Mouse (Mus musculus): ENCODE data around the gene Csf2rb2. TPM values are rescaled to one million over a fixed set of nuclear protein-coding genes. Genes with fewer than 3 reads are reported as not detected.
"Not testable (repeated sequence)": the region's sequence is repeated elsewhere in the genome, so short reads cannot be mapped to it uniquely, and the experiment has no call there.

Gene Csf2rb2
- polyA plus RNA-seq, 1 experiment from 2014 or later, result 0.09 TPM

- TF ChIP-seq CTCF (IDR thresholded peaks at IDR 0.05), result no peak
- in situ Hi-C loops (cut with MboI; ENCODE audit: low pct_unique_long_range_greater_than_20kb), result no loop called here
- POLR2A ChIA-PET, result no interaction called here
- peaks cover 11% of the 10 kb centered on the region for H3K27me3 ChIP-seq
- DNase-seq (ENCODE audit: low read depth, low spot score) (no peak), ATAC-seq (no peak)
- CTCF ChIA-PET, result no interaction called here
These were observed 34.3 kb downstream of the Csf2rb2 start for GRCm38 (mm10) chr15:78271208-78271607.

- ATAC-seq (no peak), DNase-seq (ENCODE audit: low read depth, low spot score) (no peak)
- CTCF ChIA-PET, result interaction anchor here (1.6 kb wide), 1 partner anchor 78 kb away, joined by 3 read pairs; no protein-coding TSS in a partner anchor
- H3K27me3 ChIP-seq, result peaks cover 7% of the 10 kb centered on the region
- POLR2A ChIA-PET, result no interaction called here
- in situ Hi-C loops (cut with MboI; ENCODE audit: low pct_unique_long_range_greater_than_20kb), result no loop called here
- TF ChIP-seq CTCF (IDR thresholded peaks at IDR 0.05), result no peak
These were observed 37.7 kb downstream of the Csf2rb2 start for GRCm38 (mm10) chr15:78267865-78268264.

- ChIA-PET CTCF (interaction anchor here (1.6 kb wide), 1 partner anchor 78 kb away, joined by 3 read pairs; no protein-coding TSS in a partner anchor), POLR2A (no interaction called here)
- DNase-seq (ENCODE audit: low read depth, low spot score) (no peak), ATAC-seq (no peak)
- no peak for TF ChIP-seq CTCF (IDR thresholded peaks at IDR 0.05)
- H3K27me3 ChIP-seq, result peaks cover 11% of the 10 kb centered on the region
- in situ Hi-C loops (cut with MboI; ENCODE audit: low pct_unique_long_range_greater_than_20kb), result no loop called here
These were observed 38.1 kb downstream of the Csf2rb2 start for GRCm38 (mm10) chr15:78267441-78267840.

- ChIA-PET POLR2A (no interaction called here), CTCF (interaction anchor here (0.9 kb wide), 1 partner anchor 103 kb away, joined by 3 read pairs; no protein-coding TSS in a partner anchor)
- no peak for TF ChIP-seq CTCF (IDR thresholded peaks at IDR 0.05)
- ATAC-seq (no peak), DNase-seq (ENCODE audit: low read depth, low spot score) (no peak)
- H3K27me3 ChIP-seq, result peaks cover 24% of the 10 kb centered on the region
- in situ Hi-C loops (cut with MboI; ENCODE audit: low pct_unique_long_range_greater_than_20kb), result no loop called here
These were observed 42.2 kb downstream of the Csf2rb2 start for GRCm38 (mm10) chr15:78263286-78263685.

GRCm38 (mm10) chr15:78260668-78261333 is 44.7 kb downstream of the Csf2rb2 start:
- in situ Hi-C loops (cut with MboI; ENCODE audit: low pct_unique_long_range_greater_than_20kb), result no loop called here
- no peak for TF ChIP-seq CTCF (IDR thresholded peaks at IDR 0.05)
- ATAC-seq (no peak), DNase-seq (ENCODE audit: low read depth, low spot score) (no peak)
- ChIA-PET CTCF (interaction anchor here (1.3 kb wide), 1 partner anchor 60 kb away, joined by 7 read pairs; no protein-coding TSS in a partner anchor), POLR2A (no interaction called here)
- peaks cover 22% of the 10 kb centered on the region for H3K27me3 ChIP-seq

GRCm38 (mm10) chr15:78258246-78258865 is 47.2 kb downstream of the Csf2rb2 start:
- CTCF ChIA-PET, result interaction anchor here (1.0 to 2.2 kb wide), 9 partner anchors 33 to 176 kb away, joined by 3 to 7 read pairs (median 4); partner anchors contain the start of gene Csf2rb
- H3K27me3 ChIP-seq, result peaks cover 23% of the 10 kb centered on the region
- in situ Hi-C loops (cut with MboI; ENCODE audit: low pct_unique_long_range_greater_than_20kb), result loop anchor here (5.0 to 10.0 kb wide), 3 partner anchors 79 to 296 kb away; no protein-coding TSS in a partner anchor
- ATAC-seq (no peak), DNase-seq (ENCODE audit: low read depth, low spot score) (no peak)
- TF ChIP-seq CTCF (IDR thresholded peaks at IDR 0.05), result no peak
- POLR2A ChIA-PET, result interaction anchor here (1.5 kb wide), 1 partner anchor 105 kb away, joined by 4 read pairs; no protein-coding TSS in a partner anchor

- POLR2A ChIA-PET, result interaction anchor here (1.5 kb wide), 1 partner anchor 105 kb away, joined by 4 read pairs; no protein-coding TSS in a partner anchor
- in situ Hi-C loops (cut with MboI; ENCODE audit: low pct_unique_long_range_greater_than_20kb), result loop anchor here (5.0 to 10.0 kb wide), 3 partner anchors 80 to 297 kb away; no protein-coding TSS in a partner anchor
- peak; percentile 31 for DNase-seq (ENCODE audit: low read depth, low spot score)
- CTCF ChIA-PET, result interaction anchor here (1.0 to 2.2 kb wide), 9 partner anchors 34 to 176 kb away, joined by 3 to 7 read pairs (median 4); partner anchors contain the start of gene Csf2rb
- peaks cover 19% of the 10 kb centered on the region for H3K27me3 ChIP-seq
- TF ChIP-seq CTCF (IDR thresholded peaks at IDR 0.05), result peak; percentile 97
- ATAC-seq, result peak; percentile 15
These were observed 48.0 kb downstream of the Csf2rb2 start for GRCm38 (mm10) chr15:78257326-78258050.

- in situ Hi-C loops (cut with MboI; ENCODE audit: low pct_unique_long_range_greater_than_20kb), result loop anchor here (5.0 to 10.0 kb wide), 3 partner anchors 81 to 298 kb away; no protein-coding TSS in a partner anchor
- H3K27me3 ChIP-seq, result peaks cover 12% of the 10 kb centered on the region
- DNase-seq (ENCODE audit: low read depth, low spot score); ATAC-seq; POLR2A ChIA-PET: not testable (repeated sequence)
- CTCF ChIA-PET, result interaction anchor here (1.4 to 2.2 kb wide), 4 partner anchors 34 to 177 kb away, joined by 3 to 6 read pairs (median 4); no protein-coding TSS in a partner anchor
These were observed 48.8 kb downstream of the Csf2rb2 start for GRCm38 (mm10) chr15:78256602-78257259.

GRCm38 (mm10) chr15:78254751-78255150 is 50.8 kb downstream of the Csf2rb2 start:
- TF ChIP-seq CTCF (IDR thresholded peaks at IDR 0.05), result no peak
- CTCF ChIA-PET, result interaction anchor here (1.0 to 1.2 kb wide), 2 partner anchors 15 to 89 kb away, joined by 3 read pairs; no protein-coding TSS in a partner anchor
- POLR2A ChIA-PET, result no interaction called here
- in situ Hi-C loops (cut with MboI; ENCODE audit: low pct_unique_long_range_greater_than_20kb), result loop anchor here (5.0 to 10.0 kb wide), 3 partner anchors 83 to 300 kb away; no protein-coding TSS in a partner anchor
- no peak for DNase-seq (ENCODE audit: low read depth, low spot score)
- no peak for ATAC-seq
- H3K27me3 ChIP-seq, result peaks cover 19% of the 10 kb centered on the region
